9 mouse cellular contexts compared by ENCODE assay signal in genomic region chr8:109232281-109233234, GRCm38 (mm10).
DNase-seq lines count a peak whose midpoint lies in the region; ATAC-seq and TF ChIP-seq lines count a peak whose summit lies in the region.
"Had no signal": no experiment of that assay in that cellular context is flagged by ENCODE, and none has a peak within 500 bp of the region (broad histone marks: within the 10 kb centered on the region; RNA-seq: fewer than 3 reads in every experiment).

No protein-coding gene starts in this region.

- no peaks in the 10 kb centered on the region for H3K9me3 ChIP-seq in embryonic facial prominence, embryonic 11.5 days (replicated peaks; ENCODE audit: control insufficient read depth, low read length)
- no peaks in the 10 kb centered on the region for H3K9me3 ChIP-seq in embryonic facial prominence, embryonic 10.5 days
- no peaks in the 10 kb centered on the region for H3K9me3 ChIP-seq in lung, postnatal 0 days (ENCODE audit: low read length)
- no peaks in the 10 kb centered on the region for H3K9me3 ChIP-seq in intestine, embryonic 16.5 days (ENCODE audit: control insufficient read depth, low read length)
- H3K9me3 ChIP-seq in neural tube, embryonic 14.5 days (ENCODE audit: control insufficient read depth, low read length) = no peaks in the 10 kb centered on the region

- no peak overlapping the region for H3K4me3 ChIP-seq in embryonic facial prominence, embryonic 11.5 days (ENCODE audit: low read depth, low read length)
- no peak overlapping the region for H3K4me3 ChIP-seq in embryonic facial prominence, embryonic 10.5 days
- H3K4me3 ChIP-seq in lung, postnatal 0 days (ENCODE audit: low read depth, low read length) = no peak overlapping the region
- H3K4me3 ChIP-seq in intestine, embryonic 16.5 days (ENCODE audit: low read length) = no peak overlapping the region
- H3K4me3 ChIP-seq in neural tube, embryonic 14.5 days (ENCODE audit: low read depth, low read length) = no peak overlapping the region

- no peak for ATAC-seq in embryonic facial prominence, embryonic 11.5 days (replicated peaks; ENCODE audit: insufficient number of reproducible peaks, low FRiP score, low TSS enrichment, low read depth)
- no peak for ATAC-seq in lung, postnatal 0 days
- ATAC-seq in intestine, embryonic 16.5 days = peak; percentile 60
- ATAC-seq in neural tube, embryonic 14.5 days (ENCODE audit: low read depth) = peak; percentile 56
- ATAC-seq: Patski had no signal

- WGBS in embryonic facial prominence, embryonic 11.5 days = 70% methylated on average over 32 of the region's 32 CpGs
- WGBS in embryonic facial prominence, embryonic 10.5 days = 77% methylated on average over 32 of the region's 32 CpGs
- 53% methylated on average over 32 of the region's 32 CpGs for WGBS in lung, postnatal 0 days
- WGBS in intestine, embryonic 16.5 days = 41% methylated on average over 32 of the region's 32 CpGs
- 18% methylated on average over 32 of the region's 32 CpGs for WGBS in neural tube, embryonic 14.5 days

- DNase-seq in embryonic facial prominence, embryonic 11.5 days (ENCODE audit: low spot score) = peak; percentile 19
- no peak for DNase-seq in embryonic facial prominence, embryonic 10.5 days (ENCODE audit: low spot score)
- peak; percentile 18 for DNase-seq in lung, postnatal 0 days (ENCODE audit: low spot score)
- DNase-seq in lung, postnatal 14 days = no peak
- DNase-seq in frontal cortex, postnatal 25 days (ENCODE audit: low spot score in 2 of 2) = no peak
- DNase-seq in spleen, postnatal 4 days (ENCODE audit: low spot score in 2 of 2) = no peak

- no peak overlapping the region for H3K27ac ChIP-seq in embryonic facial prominence, embryonic 11.5 days (replicated peaks; ENCODE audit: low read depth, low read length)
- no peak overlapping the region for H3K27ac ChIP-seq in embryonic facial prominence, embryonic 10.5 days (replicated peaks)
- H3K27ac ChIP-seq in lung, postnatal 0 days (ENCODE audit: low read length) = no peak overlapping the region
- 0 out of 2 replicates have a peak overlapping the region, but pooled peaks have one; percentile 10 for H3K27ac ChIP-seq in intestine, embryonic 16.5 days (ENCODE audit: low read length)
- peak overlapping the region; percentile 2; the same call in 1 of the 2 replicates for H3K27ac ChIP-seq in neural tube, embryonic 14.5 days (ENCODE audit: low read depth, low read length)

- H3K4me1 ChIP-seq in embryonic facial prominence, embryonic 11.5 days (ENCODE audit: control insufficient read depth, insufficient read depth, low read length) = no peaks in the 10 kb centered on the region
- H3K4me1 ChIP-seq in embryonic facial prominence, embryonic 10.5 days = peaks cover 15% of the 10 kb centered on the region
- no peaks in the 10 kb centered on the region for H3K4me1 ChIP-seq in lung, postnatal 0 days (ENCODE audit: insufficient read depth, low read depth, low read length)
- H3K4me1 ChIP-seq in intestine, embryonic 16.5 days (ENCODE audit: control insufficient read depth, insufficient read depth, low read length) = 0 out of 2 replicates have a peak, but pooled peaks cover 2% of the 10 kb centered on the region
- peaks cover 19% of the 10 kb centered on the region for H3K4me1 ChIP-seq in neural tube, embryonic 14.5 days (ENCODE audit: control insufficient read depth, insufficient read depth, low read length)

- H3K27me3 ChIP-seq in embryonic facial prominence, embryonic 11.5 days (ENCODE audit: control insufficient read depth, insufficient read depth, low read length) = no peaks in the 10 kb centered on the region
- H3K27me3 ChIP-seq in embryonic facial prominence, embryonic 10.5 days (replicated peaks; ENCODE audit: low read depth, poor library complexity, severe bottlenecking) = no peaks in the 10 kb centered on the region
- no peaks in the 10 kb centered on the region for H3K27me3 ChIP-seq in lung, postnatal 0 days (replicated peaks; ENCODE audit: insufficient read depth, low read length)
- H3K27me3 ChIP-seq in intestine, embryonic 16.5 days (replicated peaks; ENCODE audit: control insufficient read depth, insufficient read depth, low read length) = no peaks in the 10 kb centered on the region
- no peaks in the 10 kb centered on the region for H3K27me3 ChIP-seq in neural tube, embryonic 14.5 days (ENCODE audit: control insufficient read depth, insufficient read depth, low read length)

- no peak for TF ChIP-seq CTCF in lung, postnatal 0 days (IDR thresholded peaks at IDR 0.05)

- H3K4me2 ChIP-seq in embryonic facial prominence, embryonic 11.5 days (ENCODE audit: low read depth, low read length) = no peak overlapping the region
- peak overlapping the region; percentile 11; the same call in 1 of the 2 replicates for H3K4me2 ChIP-seq in lung, postnatal 0 days (replicated peaks; ENCODE audit: low read depth, low read length)
- H3K4me2 ChIP-seq in intestine, embryonic 16.5 days (ENCODE audit: low read depth, low read length) = 0 out of 2 replicates have a peak overlapping the region, but pooled peaks have one; percentile 16
- peak overlapping the region; percentile 26 for H3K4me2 ChIP-seq in neural tube, embryonic 14.5 days (ENCODE audit: low read depth, low read length)

- H3K36me3 ChIP-seq in embryonic facial prominence, embryonic 11.5 days (replicated peaks; ENCODE audit: control insufficient read depth, insufficient read depth, low read depth, low read length) = no peaks in the 10 kb centered on the region
- no peaks in the 10 kb centered on the region for H3K36me3 ChIP-seq in embryonic facial prominence, embryonic 10.5 days (replicated peaks)
- no peaks in the 10 kb centered on the region for H3K36me3 ChIP-seq in lung, postnatal 0 days (ENCODE audit: insufficient read depth, low read length)
- no peaks in the 10 kb centered on the region for H3K36me3 ChIP-seq in intestine, embryonic 16.5 days (ENCODE audit: control insufficient read depth, insufficient read depth, low read length)
- H3K36me3 ChIP-seq in neural tube, embryonic 14.5 days (ENCODE audit: control insufficient read depth, insufficient read depth, low read length) = no peaks in the 10 kb centered on the region

- H3K9ac ChIP-seq in embryonic facial prominence, embryonic 11.5 days (replicated peaks; ENCODE audit: low read length) = no peak overlapping the region
- H3K9ac ChIP-seq in lung, postnatal 0 days (replicated peaks; ENCODE audit: low read depth) = no peak overlapping the region
- no peak overlapping the region for H3K9ac ChIP-seq in intestine, embryonic 16.5 days (ENCODE audit: low read depth, low read length)
- 0 out of 2 replicates have a peak overlapping the region, but pooled peaks have one; percentile 13 for H3K9ac ChIP-seq in neural tube, embryonic 14.5 days (replicated peaks; ENCODE audit: low read depth, low read length)

- TF ChIP-seq EP300 in lung, postnatal 0 days (IDR thresholded peaks at IDR 0.05) = no peak

Comparison
In these comparisons a context has a peak if more than half of its experiments do, and no peak if none do; other contexts are left out.
1. DNase-seq: peak in embryonic facial prominence, embryonic 11.5 days (single experiment) and lung, postnatal 0 days (single experiment); none in embryonic facial prominence, embryonic 10.5 days (single experiment), lung, postnatal 14 days (single experiment), frontal cortex, postnatal 25 days (0 of 2) and spleen, postnatal 4 days (0 of 2).
2. ATAC-seq: peak in intestine, embryonic 16.5 days (single experiment) and neural tube, embryonic 14.5 days (single experiment); none in embryonic facial prominence, embryonic 11.5 days (single experiment) and lung, postnatal 0 days (single experiment).
3. H3K27ac ChIP-seq: peak in intestine, embryonic 16.5 days (single experiment) and neural tube, embryonic 14.5 days (single experiment); none in embryonic facial prominence, embryonic 11.5 days (single experiment), embryonic facial prominence, embryonic 10.5 days (single experiment) and lung, postnatal 0 days (single experiment).